Mouse (Mus musculus) liver, embryonic 13.5 days (tissue): ENCODE measurements around the gene Ccdc151. TPM values are rescaled to one million over a fixed set of nuclear protein-coding genes. Genes with fewer than 3 reads are reported as not detected.

ENCODE experiments used
- ATAC-seq: fragments of 200-750 bp; cut with Nextera tagmentation; 2 replicates; pipeline ENCODE4 v1.8.0; 2017; ENCODE audit warnings: low read depth, mild to moderate bottlenecking, moderate number of reproducible peaks, moderate library complexity
- DNase-seq: peaks from one replicate; pipeline ENCODE4 v3.0.0; 2022
- H3K27ac ChIP-seq: fragments of 300-500 bp; sonication (generic); 2 replicates; pipeline ENCODE4 v1.5.1; 2015; ENCODE audit warnings: moderate library complexity, mild to moderate bottlenecking, inconsistent platforms
- H3K27me3 ChIP-seq: fragments of 300-500 bp; sonication (generic); 2 replicates; pipeline ENCODE4 v1.6.1; 2015; ENCODE audit warnings: mild to moderate bottlenecking, inconsistent platforms
- H3K36me3 ChIP-seq: fragments of 300-500 bp; sonication (generic); 2 replicates; pipeline ENCODE4 v1.6.1; 2015; ENCODE audit warnings: mild to moderate bottlenecking, inconsistent platforms
- H3K4me1 ChIP-seq: fragments of 300-500 bp; sonication (generic); replicated peaks from 2 replicates; pipeline ENCODE4 v1.6.1; 2015; ENCODE audit warnings: inconsistent platforms
- H3K4me2 ChIP-seq: fragments of 300-500 bp; sonication (generic); 2 replicates; pipeline ENCODE4 v1.6.1; 2015; ENCODE audit warnings: inconsistent platforms, mild to moderate bottlenecking, moderate library complexity
- H3K4me3 ChIP-seq: fragments of 300-500 bp; sonication (generic); replicated peaks from 2 replicates; pipeline ENCODE4 v1.5.1; 2015; ENCODE audit warnings: mild to moderate bottlenecking, inconsistent platforms
- H3K9ac ChIP-seq: fragments of 300-500 bp; sonication (generic); 2 replicates; pipeline ENCODE4 v1.6.1; 2015; ENCODE audit warnings: mild to moderate bottlenecking, inconsistent platforms
- H3K9me3 ChIP-seq: fragments of 300-500 bp; sonication (generic); replicated peaks from 2 replicates; pipeline ENCODE4 v1.6.1; 2016; ENCODE audit warnings: inconsistent platforms
- WGBS: fragments of 180-500 bp; shearing (Covaris S2); methylation state at CpG from one replicate; pipeline ENCODE4 v1.1.7; 2015; ENCODE audit not compliant: insufficient replicate concordance; 5-methylcytosine and 5-hydroxymethylcytosine counted together
- polyA plus RNA-seq: library from polyadenylated mRNA; unstranded; fragments of >200 nt; fragmentation: Nextera tagmentation; extraction: Ambion mirVana; gene quantifications from 2 replicates; pipeline ENCODE4 v1.2.1, GENCODE M21; 2015

The Ccdc151 gene
- polyA plus RNA-seq, 1 experiment from 2014 or later, result not detected

GRCm38 (mm10) chr9:21955570-21956281 is 46.7 kb downstream of the Ccdc151 start, which contains the start of gene Swsap1:
Gene Swsap1 (plus strand): TSS chr9:21955755.
- H3K27me3 ChIP-seq, result no peaks in the 10 kb centered on the region
- WGBS, result under 1% methylated on average over 54 of the region's 54 CpGs
- peaks cover 36% of the 10 kb centered on the region for H3K36me3 ChIP-seq
- DNase-seq (peak; percentile 97), ATAC-seq (peak; percentile 93)
- H3K27ac ChIP-seq, result peak within 1 kb of the TSS; percentile 99
- peak within 1 kb of the TSS; percentile 76 for H3K9ac ChIP-seq
- H3K4me1 ChIP-seq, result peaks cover 52% of the 10 kb centered on the region
- H3K9me3 ChIP-seq, result no peaks in the 10 kb centered on the region
- peak within 1 kb of the TSS; percentile 76 for H3K4me2 ChIP-seq
- peak within 1 kb of the TSS; percentile 73 for H3K4me3 ChIP-seq

- Histone ChIP-seq H3K9ac (peak overlapping the region; percentile 76), H3K9me3 (no peaks in the 10 kb centered on the region), H3K4me1 (peaks cover 46% of the 10 kb centered on the region), H3K4me2 (peak overlapping the region; percentile 76), H3K27ac (peak overlapping the region; percentile 79), H3K27me3 (no peaks in the 10 kb centered on the region), H3K4me3 (peak overlapping the region; percentile 73), H3K36me3 (peaks cover 31% of the 10 kb centered on the region)
- peak; percentile 66 for ATAC-seq
- 1% methylated on average over 18 of the region's 18 CpGs for WGBS
- no peak for DNase-seq
Observed at GRCm38 (mm10) chr9:21955225-21955569, 47.2 kb downstream of the Ccdc151 start.

GRCm38 (mm10) chr9:21954635-21955034 is 47.8 kb downstream of the Ccdc151 start:
- WGBS, result 61% methylated on average over 3 of the region's 3 CpGs
- Histone ChIP-seq H3K36me3 (peaks cover 25% of the 10 kb centered on the region), H3K27ac (no peak overlapping the region), H3K4me2 (peak overlapping the region; percentile 76), H3K4me1 (peaks cover 41% of the 10 kb centered on the region), H3K4me3 (peak overlapping the region; percentile 73), H3K27me3 (no peaks in the 10 kb centered on the region), H3K9me3 (no peaks in the 10 kb centered on the region), H3K9ac (peak overlapping the region; percentile 76; the same call in 1 of the 2 replicates)
- DNase-seq (no peak), ATAC-seq (no peak)

- H3K4me3 ChIP-seq, result no peak overlapping the region
- peaks cover 15% of the 10 kb centered on the region for H3K36me3 ChIP-seq
- H3K4me2 ChIP-seq, result no peak overlapping the region
- no peaks in the 10 kb centered on the region for H3K9me3 ChIP-seq
- no peak overlapping the region for H3K9ac ChIP-seq
- WGBS, result 26% methylated on average over 3 of the region's 3 CpGs
- H3K4me1 ChIP-seq, result peaks cover 30% of the 10 kb centered on the region
- DNase-seq (no peak), ATAC-seq (no peak)
- no peak overlapping the region for H3K27ac ChIP-seq
- H3K27me3 ChIP-seq, result peaks cover 7% of the 10 kb centered on the region
Observed at GRCm38 (mm10) chr9:21953600-21953999, 48.8 kb downstream of the Ccdc151 start.

GRCm38 (mm10) chr9:21951977-21952376 is 50.5 kb downstream of the Ccdc151 start:
- Histone ChIP-seq H3K27ac (no peak overlapping the region), H3K9ac (no peak overlapping the region), H3K27me3 (peaks cover 20% of the 10 kb centered on the region), H3K36me3 (no peaks in the 10 kb centered on the region; the same call in 1 of the 2 replicates), H3K4me2 (no peak overlapping the region), H3K4me3 (no peak overlapping the region), H3K4me1 (peaks cover 30% of the 10 kb centered on the region), H3K9me3 (no peaks in the 10 kb centered on the region)
- DNase-seq (no peak), ATAC-seq (no peak)
- 61% methylated on average over 3 of the region's 3 CpGs for WGBS

- Histone ChIP-seq H3K4me2 (no peak overlapping the region), H3K4me1 (peaks cover 24% of the 10 kb centered on the region), H3K36me3 (no peaks in the 10 kb centered on the region), H3K9me3 (no peaks in the 10 kb centered on the region), H3K4me3 (no peak overlapping the region), H3K27ac (no peak overlapping the region), H3K9ac (no peak overlapping the region), H3K27me3 (peaks cover 31% of the 10 kb centered on the region)
- DNase-seq, result no peak
- ATAC-seq, result no peak
- WGBS, result 15% methylated on average over 11 of the region's 11 CpGs
Observed at GRCm38 (mm10) chr9:21950322-21950721, 52.1 kb downstream of the Ccdc151 start.

GRCm38 (mm10) chr9:21948790-21949189 is 53.6 kb downstream of the Ccdc151 start:
- no peak overlapping the region for H3K4me2 ChIP-seq
- no peaks in the 10 kb centered on the region for H3K9me3 ChIP-seq
- peaks cover 24% of the 10 kb centered on the region for H3K4me1 ChIP-seq
- ATAC-seq, result no peak
- no peaks in the 10 kb centered on the region for H3K36me3 ChIP-seq
- peaks cover 39% of the 10 kb centered on the region for H3K27me3 ChIP-seq
- no peak overlapping the region for H3K27ac ChIP-seq
- 55% methylated on average over 6 of the region's 6 CpGs for WGBS
- no peak for DNase-seq
- no peak overlapping the region for H3K4me3 ChIP-seq
- H3K9ac ChIP-seq, result no peak overlapping the region

- H3K9ac ChIP-seq, result no peak overlapping the region
- H3K27ac ChIP-seq, result no peak overlapping the region
- DNase-seq, result no peak
- no peaks in the 10 kb centered on the region for H3K36me3 ChIP-seq
- no peak overlapping the region for H3K4me2 ChIP-seq
- peaks cover 45% of the 10 kb centered on the region for H3K27me3 ChIP-seq
- WGBS, result 35% methylated on average over 8 of the region's 8 CpGs
- no peaks in the 10 kb centered on the region for H3K9me3 ChIP-seq
- ATAC-seq, result no peak
- peaks cover 25% of the 10 kb centered on the region for H3K4me1 ChIP-seq
- H3K4me3 ChIP-seq, result no peak overlapping the region
Observed at GRCm38 (mm10) chr9:21948146-21948545, 54.3 kb downstream of the Ccdc151 start.

GRCm38 (mm10) chr9:21947540-21948130 is 54.8 kb downstream of the Ccdc151 start:
- Histone ChIP-seq H3K4me3 (peak overlapping the region; percentile 23; the same call in 1 of the 2 replicates), H3K9me3 (no peaks in the 10 kb centered on the region), H3K27ac (no peak overlapping the region), H3K27me3 (peaks cover 45% of the 10 kb centered on the region), H3K36me3 (no peaks in the 10 kb centered on the region), H3K4me2 (peak overlapping the region; percentile 43), H3K9ac (no peak overlapping the region), H3K4me1 (peaks cover 25% of the 10 kb centered on the region)
- DNase-seq (no peak), ATAC-seq (peak; percentile 53)
- WGBS, result 2% methylated on average over 28 of the region's 28 CpGs

GRCm38 (mm10) chr9:21944267-21944666 is 58.2 kb downstream of the Ccdc151 start:
- 0 out of 2 replicates have a peak, but pooled peaks cover 2% of the 10 kb centered on the region for H3K36me3 ChIP-seq
- DNase-seq, result no peak
- ATAC-seq, result no peak
- peak overlapping the region; percentile 21; the same call in 1 of the 2 replicates for H3K4me2 ChIP-seq
- H3K27ac ChIP-seq, result no peak overlapping the region
- 13% methylated on average over 23 of the region's 23 CpGs for WGBS
- no peaks in the 10 kb centered on the region for H3K9me3 ChIP-seq
- H3K9ac ChIP-seq, result no peak overlapping the region
- H3K4me1 ChIP-seq, result peaks cover 25% of the 10 kb centered on the region
- no peak overlapping the region for H3K4me3 ChIP-seq
- peaks cover 45% of the 10 kb centered on the region for H3K27me3 ChIP-seq

- Histone ChIP-seq H3K36me3 (0 out of 2 replicates have a peak, but pooled peaks cover 2% of the 10 kb centered on the region), H3K4me3 (no peak overlapping the region), H3K4me1 (peaks cover 25% of the 10 kb centered on the region), H3K27ac (no peak overlapping the region), H3K9ac (no peak overlapping the region), H3K9me3 (no peaks in the 10 kb centered on the region), H3K4me2 (no peak overlapping the region), H3K27me3 (peaks cover 39% of the 10 kb centered on the region)
- DNase-seq, result no peak
- WGBS, result 39% methylated on average over 12 of the region's 12 CpGs
- ATAC-seq, result no peak
Observed at GRCm38 (mm10) chr9:21943638-21944037, 58.8 kb downstream of the Ccdc151 start.
